8 mouse cellular contexts compared by ENCODE assay signal in genomic region chr11:60879423-60879822, GRCm38 (mm10). TPM values are rescaled to one million over a fixed set of nuclear protein-coding genes. Genes with fewer than 3 reads are reported as not detected.
DNase-seq lines count a peak whose midpoint lies in the region; ATAC-seq lines count a peak whose summit lies in the region.

No protein-coding gene starts in this region.

- H3K27ac ChIP-seq in limb, embryonic 13.5 days = peak overlapping the region; percentile 95
- H3K27ac ChIP-seq in midbrain, embryonic 14.5 days (replicated peaks; ENCODE audit: low read depth, low read length) = peak overlapping the region; percentile 87

- under 1% methylated on average over 11 of the region's 11 CpGs for WGBS in limb, embryonic 13.5 days
- WGBS in midbrain, embryonic 14.5 days = 1% methylated on average over 11 of the region's 11 CpGs

- ATAC-seq in common myeloid progenitor, adult 5-6 weeks (replicated peaks; ENCODE audit: low read depth, poor library complexity, severe bottlenecking) = peak; percentile 57
- ATAC-seq in limb, embryonic 13.5 days (ENCODE audit: low FRiP score, low read depth) = no peak
- no peak for ATAC-seq in midbrain, embryonic 14.5 days (ENCODE audit: low FRiP score, low TSS enrichment)

- H3K9me3 ChIP-seq in limb, embryonic 13.5 days = no peaks in the 10 kb centered on the region
- no peaks in the 10 kb centered on the region for H3K9me3 ChIP-seq in midbrain, embryonic 14.5 days (ENCODE audit: control insufficient read depth, low read length)

- peak overlapping the region; percentile 93 for H3K9ac ChIP-seq in limb, embryonic 13.5 days
- peak overlapping the region; percentile 88 for H3K9ac ChIP-seq in midbrain, embryonic 14.5 days (replicated peaks; ENCODE audit: low read length)

- H3K4me2 ChIP-seq in limb, embryonic 13.5 days (replicated peaks) = peak overlapping the region; percentile 74
- peak overlapping the region; percentile 62 for H3K4me2 ChIP-seq in midbrain, embryonic 14.5 days (ENCODE audit: low read length)

- H3K36me3 ChIP-seq in limb, embryonic 13.5 days = peaks cover 9% of the 10 kb centered on the region
- H3K36me3 ChIP-seq in midbrain, embryonic 14.5 days (ENCODE audit: control insufficient read depth, insufficient read depth, low read length) = no peaks in the 10 kb centered on the region
- H3K36me3 ChIP-seq in splenic B cell, adult 2 months (ENCODE audit: control insufficient read depth, insufficient read depth, low read length, poor library complexity, severe bottlenecking) = no peaks in the 10 kb centered on the region

- peak overlapping the region; percentile 97 for H3K4me3 ChIP-seq in limb, embryonic 13.5 days
- peak overlapping the region; percentile 92 for H3K4me3 ChIP-seq in midbrain, embryonic 14.5 days (replicated peaks; ENCODE audit: low read depth, low read length)

- peak; percentile 32 for DNase-seq in ovary, postnatal 36 days (ENCODE audit: low spot score)
- DNase-seq in ovary, adult 18-20 months (ENCODE audit: low spot score) = no peak
- peak; percentile 51 to 65 for DNase-seq in heart, adult 18-20 months
- peak; percentile 64 for DNase-seq in kidney, adult 18-20 months
- peak; percentile 80 for DNase-seq in midbrain, embryonic 14.5 days
- DNase-seq in splenic B cell, adult 2 months (ENCODE audit: low read depth, low spot score) = peak; percentile 84

- no peaks in the 10 kb centered on the region for H3K27me3 ChIP-seq in limb, embryonic 13.5 days
- H3K27me3 ChIP-seq in midbrain, embryonic 14.5 days (ENCODE audit: control insufficient read depth, insufficient read depth, low read length) = no peaks in the 10 kb centered on the region
- H3K27me3 ChIP-seq in splenic B cell, adult 2 months (ENCODE audit: control insufficient read depth, insufficient read depth, low read length, poor library complexity, severe bottlenecking) = no peaks in the 10 kb centered on the region

- peaks cover 42% of the 10 kb centered on the region for H3K4me1 ChIP-seq in limb, embryonic 13.5 days
- peaks cover 17% of the 10 kb centered on the region for H3K4me1 ChIP-seq in midbrain, embryonic 14.5 days (ENCODE audit: control insufficient read depth, insufficient read depth, low read length)

RNA-seq across cellular contexts. Expression of gene Tmem11, which starts 0.4 kb away (rescaled TPM):
- total RNA-seq in common myeloid progenitor, adult 5-6 weeks (2017) = 82.0 and 86.5 TPM in 2 replicates
- 10 to 100 TPM; 28.9 to 29.6 TPM for total RNA-seq in heart, adult 18-20 months (2021)
- 62.3 and 67.1 TPM in 2 replicates for polyA plus RNA-seq in limb, embryonic 13.5 days (2015; fragmentation: Nextera tagmentation; extraction: Ambion mirVana)
- 52.4 and 53.7 TPM in 2 replicates for polyA plus RNA-seq in midbrain, embryonic 14.5 days (2014; fragmentation: Nextera tagmentation; extraction: Ambion mirVana)

RNA-seq across cellular contexts. Expression of gene Natd1, which starts 35.1 kb away (rescaled TPM):
- total RNA-seq in common myeloid progenitor, adult 5-6 weeks (2017) = 1.4 and 1.7 TPM in 2 replicates
- 10 to 100 TPM in 1 of 2 experiments, 1 to 10 TPM in 1; 9.9 to 12.4 TPM for total RNA-seq in heart, adult 18-20 months (2021)
- 21.0 and 22.3 TPM in 2 replicates for polyA plus RNA-seq in limb, embryonic 13.5 days (2015; fragmentation: Nextera tagmentation; extraction: Ambion mirVana)
- 33.0 and 42.2 TPM in 2 replicates for polyA plus RNA-seq in midbrain, embryonic 14.5 days (2014; fragmentation: Nextera tagmentation; extraction: Ambion mirVana)

RNA-seq across cellular contexts. Expression of gene Dhrs7b, which starts 49.0 kb away (rescaled TPM):
- total RNA-seq in common myeloid progenitor, adult 5-6 weeks (2017) = 10.7 and 14.1 TPM in 2 replicates
- total RNA-seq in heart, adult 18-20 months (2021) = 10 to 100 TPM; 24.3 TPM
- 34.8 and 36.7 TPM in 2 replicates for polyA plus RNA-seq in limb, embryonic 13.5 days (2015; fragmentation: Nextera tagmentation; extraction: Ambion mirVana)
- polyA plus RNA-seq in midbrain, embryonic 14.5 days (2014; fragmentation: Nextera tagmentation; extraction: Ambion mirVana) = 27.0 and 30.7 TPM in 2 replicates

RNA-seq across cellular contexts. Expression of gene Map2k3, which starts 52.4 kb away (rescaled TPM):
- 18.3 and 21.3 TPM in 2 replicates for total RNA-seq in common myeloid progenitor, adult 5-6 weeks (2017)
- 10 to 100 TPM; 70.9 to 73.4 TPM for total RNA-seq in heart, adult 18-20 months (2021)
- polyA plus RNA-seq in limb, embryonic 13.5 days (2015; fragmentation: Nextera tagmentation; extraction: Ambion mirVana) = 87.6 and 93.3 TPM in 2 replicates
- 18.5 and 23.2 TPM in 2 replicates for polyA plus RNA-seq in midbrain, embryonic 14.5 days (2014; fragmentation: Nextera tagmentation; extraction: Ambion mirVana)
